Mouse (Mus musculus): Measurements from ENCODE around the gene Nbl1. TPM values are rescaled to one million over a fixed set of nuclear protein-coding genes. Genes with fewer than 3 reads are reported as not detected.

The Nbl1 gene
- polyA plus RNA-seq (2015; fragmentation: Nextera tagmentation; extraction: Ambion mirVana): 53.6 and 58.9 TPM in 2 replicates

DNA sequence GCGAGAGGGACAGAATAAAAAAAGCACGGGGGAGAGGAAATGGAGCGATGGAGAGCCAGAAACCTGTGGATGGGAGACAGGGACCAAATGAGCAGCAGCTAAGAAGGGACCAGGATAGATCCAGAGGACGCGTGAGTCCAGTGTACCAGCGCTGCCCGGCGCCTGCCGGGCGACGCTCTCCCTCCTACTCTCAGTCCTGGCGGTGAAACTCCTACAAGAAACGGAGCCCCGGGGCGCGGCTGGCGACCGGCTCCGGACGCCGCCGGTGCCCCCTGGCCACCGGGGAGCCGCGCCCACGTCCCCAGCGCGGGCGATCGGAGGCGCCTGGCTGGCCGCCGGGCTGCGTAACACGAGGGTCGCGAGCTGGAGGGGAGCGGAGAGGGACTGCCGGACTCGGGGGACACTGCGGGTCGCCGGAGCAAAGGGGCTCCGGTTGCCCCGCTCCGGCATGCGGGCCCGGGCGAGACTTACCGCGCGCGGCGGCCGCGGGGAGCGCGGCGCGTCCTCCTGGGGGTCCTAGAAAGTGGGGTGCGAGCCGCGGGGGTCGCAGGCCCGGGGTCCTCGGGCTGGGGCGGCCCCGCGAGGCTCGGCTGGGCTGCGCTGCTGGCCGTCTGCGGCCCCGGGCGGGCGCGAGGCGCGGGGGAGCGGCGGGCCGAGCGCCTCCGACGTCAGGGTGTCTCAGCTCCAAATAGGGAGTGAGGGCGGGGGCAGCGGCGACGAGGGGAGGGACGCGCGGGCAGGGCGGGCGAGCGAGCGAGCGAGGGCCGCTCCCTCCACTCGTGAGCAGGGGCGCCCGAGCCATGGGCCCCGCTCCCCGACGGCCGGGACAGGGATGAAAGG, at the start of gene Nbl1:
TSS of gene Nbl1 (minus strand) at position 638 of the 840 bp plus-strand sequence.
- Histone ChIP-seq H3K9me3 (ENCODE audit: control insufficient read depth, low read length) (0 out of 2 replicates have a peak, but pooled peaks cover 3% of the 10 kb centered on the region), H3K27me3 (ENCODE audit: control insufficient read depth, insufficient read depth, low read length) (no peaks in the 10 kb centered on the region), H3K9ac (ENCODE audit: low read length) (peak within 1 kb of the TSS; percentile 85), H3K4me3 (ENCODE audit: low read depth, low read length) (peak within 1 kb of the TSS; percentile 81), H3K4me1 (replicated peaks; ENCODE audit: control insufficient read depth, insufficient read depth) (peaks cover 10% of the 10 kb centered on the region), H3K4me2 (replicated peaks; ENCODE audit: low read depth) (peak within 1 kb of the TSS; percentile 97), H3K27ac (replicated peaks) (peak within 1 kb of the TSS; percentile 77), H3K36me3 (ENCODE audit: control insufficient read depth, insufficient read depth, low read length) (no peaks in the 10 kb centered on the region)
- TF ChIP-seq EP300 (optimal IDR thresholded peaks at IDR 0.05) (no peak), CTCF (IDR thresholded peaks at IDR 0.05; ENCODE audit: low read depth) (no peak)
- WGBS: under 1% methylated on average over 89 of the region's 105 CpGs
- DNase-seq (ENCODE audit: low spot score): peak; percentile 77
- ATAC-seq (ENCODE audit: low FRiP score, low TSS enrichment): peak; percentile 48

GRCm38 (mm10) chr4:139141785-139142184, 49.0 kb upstream of the Nbl1 start:
- WGBS: 65% methylated on average over 6 of the region's 6 CpGs

DNA sequence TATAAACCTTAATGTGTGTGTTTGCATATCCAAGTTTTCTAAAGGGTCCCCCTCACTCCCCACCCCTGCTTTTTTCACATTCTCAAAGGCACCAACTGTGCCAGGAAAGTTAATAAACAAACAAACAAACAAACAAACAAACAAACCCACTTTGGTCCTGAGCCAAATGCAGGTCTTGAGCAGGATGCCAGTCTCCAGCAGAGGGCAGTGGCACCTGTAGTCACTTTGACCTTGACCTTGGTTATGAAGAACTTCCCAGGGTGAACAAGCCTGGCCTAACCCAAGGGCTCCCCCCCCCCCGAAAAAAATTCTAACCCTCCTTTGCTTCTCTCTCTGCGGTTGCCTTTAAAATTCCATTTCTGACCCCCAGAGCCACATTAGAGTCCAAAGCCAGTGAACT, 47.5 kb upstream of the Nbl1 start:
- TF ChIP-seq EP300 (optimal IDR thresholded peaks at IDR 0.05) (no peak), CTCF (IDR thresholded peaks at IDR 0.05; ENCODE audit: low read depth) (peak; percentile 55)
- 68% methylated on average over 2 of the region's 2 CpGs for WGBS
- no peak overlapping the region for H3K4me2 ChIP-seq (replicated peaks; ENCODE audit: low read depth)
- no peak overlapping the region for H3K9ac ChIP-seq (ENCODE audit: low read length)
- no peak overlapping the region for H3K27ac ChIP-seq (replicated peaks)
- ATAC-seq (ENCODE audit: low FRiP score, low TSS enrichment) (no peak), DNase-seq (ENCODE audit: low spot score) (no peak)
- H3K9me3 ChIP-seq (ENCODE audit: control insufficient read depth, low read length): no peaks in the 10 kb centered on the region
- no peak overlapping the region for H3K4me3 ChIP-seq (ENCODE audit: low read depth, low read length)
- H3K36me3 ChIP-seq (ENCODE audit: control insufficient read depth, insufficient read depth, low read length): no peaks in the 10 kb centered on the region
- no peaks in the 10 kb centered on the region for H3K4me1 ChIP-seq (replicated peaks; ENCODE audit: control insufficient read depth, insufficient read depth)
- H3K27me3 ChIP-seq (ENCODE audit: control insufficient read depth, insufficient read depth, low read length): no peaks in the 10 kb centered on the region

More at GRCm38 (mm10) chr4:139141785-139142184, 49.0 kb upstream of the Nbl1 start:
- Histone ChIP-seq H3K36me3 (ENCODE audit: control insufficient read depth, insufficient read depth, low read length) (no peaks in the 10 kb centered on the region), H3K4me1 (replicated peaks; ENCODE audit: control insufficient read depth, insufficient read depth) (no peaks in the 10 kb centered on the region), H3K9me3 (ENCODE audit: control insufficient read depth, low read length) (no peaks in the 10 kb centered on the region), H3K27ac (replicated peaks) (no peak overlapping the region), H3K27me3 (ENCODE audit: control insufficient read depth, insufficient read depth, low read length) (no peaks in the 10 kb centered on the region), H3K9ac (ENCODE audit: low read length) (no peak overlapping the region), H3K4me2 (replicated peaks; ENCODE audit: low read depth) (no peak overlapping the region), H3K4me3 (ENCODE audit: low read depth, low read length) (no peak overlapping the region)
- DNase-seq (ENCODE audit: low spot score) (no peak), ATAC-seq (ENCODE audit: low FRiP score, low TSS enrichment) (peak; percentile 61; the same call in 1 of the 2 replicates)
- TF ChIP-seq EP300 (optimal IDR thresholded peaks at IDR 0.05) (no peak), CTCF (IDR thresholded peaks at IDR 0.05; ENCODE audit: low read depth) (peak; percentile 51)

DNA sequence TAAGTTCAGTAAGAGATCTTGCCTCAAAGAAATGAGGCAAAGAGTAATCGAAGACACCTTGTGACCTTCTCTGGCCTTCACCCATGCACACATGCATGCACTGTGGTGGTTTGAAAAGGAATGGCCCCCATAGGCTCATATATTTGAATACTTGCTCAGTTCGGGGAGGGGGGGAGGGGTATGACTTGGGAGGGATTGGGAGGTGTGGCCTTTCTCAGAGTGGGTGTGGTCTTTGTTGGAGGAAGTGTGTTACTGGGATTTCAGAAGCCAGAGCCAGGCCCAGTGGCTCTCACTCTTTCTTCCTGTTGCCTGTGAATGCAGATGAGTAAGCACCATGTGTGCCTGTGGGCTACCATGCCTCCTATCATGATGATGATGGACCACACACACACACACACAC, 43.2 kb upstream of the Nbl1 start:
- no peaks in the 10 kb centered on the region for H3K36me3 ChIP-seq (ENCODE audit: control insufficient read depth, insufficient read depth, low read length)
- H3K4me2 ChIP-seq (replicated peaks; ENCODE audit: low read depth): no peak overlapping the region
- no peak for ATAC-seq (ENCODE audit: low FRiP score, low TSS enrichment)
- no peaks in the 10 kb centered on the region for H3K9me3 ChIP-seq (ENCODE audit: control insufficient read depth, low read length)
- no peak overlapping the region for H3K27ac ChIP-seq (replicated peaks)
- H3K4me1 ChIP-seq (replicated peaks; ENCODE audit: control insufficient read depth, insufficient read depth): no peaks in the 10 kb centered on the region
- no peaks in the 10 kb centered on the region for H3K27me3 ChIP-seq (ENCODE audit: control insufficient read depth, insufficient read depth, low read length)
- no peak for DNase-seq (ENCODE audit: low spot score)
- no peak overlapping the region for H3K4me3 ChIP-seq (ENCODE audit: low read depth, low read length)
- TF ChIP-seq EP300 (optimal IDR thresholded peaks at IDR 0.05) (no peak), CTCF (IDR thresholded peaks at IDR 0.05; ENCODE audit: low read depth) (no peak)
- no peak overlapping the region for H3K9ac ChIP-seq (ENCODE audit: low read length)
- WGBS: 85% methylated on average over 2 of the region's 2 CpGs

DNA sequence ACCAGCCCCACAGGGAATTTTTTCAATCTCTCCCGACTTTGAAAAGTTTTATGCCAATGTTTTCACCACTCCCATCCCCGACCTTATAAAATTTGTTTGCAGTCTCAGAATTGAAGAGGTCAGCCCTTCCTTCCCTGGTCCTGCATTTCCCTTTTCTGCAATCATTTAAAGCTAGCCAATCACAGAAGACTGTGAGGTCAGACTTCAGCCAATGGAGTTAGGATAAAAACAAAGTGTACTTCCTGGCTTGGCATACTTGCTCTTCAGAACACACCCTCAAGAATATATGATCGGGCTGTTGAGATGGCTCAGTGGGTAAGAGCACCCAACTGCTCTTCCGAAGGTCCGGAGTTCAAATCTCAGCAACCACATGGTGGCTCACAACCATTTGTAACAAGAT, 40.3 kb upstream of the Nbl1 start:
- H3K9ac ChIP-seq (ENCODE audit: low read length): no peak overlapping the region
- H3K4me2 ChIP-seq (replicated peaks; ENCODE audit: low read depth): no peak overlapping the region
- DNase-seq (ENCODE audit: low spot score): no peak
- ATAC-seq (ENCODE audit: low FRiP score, low TSS enrichment): no peak
- no peak overlapping the region for H3K27ac ChIP-seq (replicated peaks)
- 81% methylated on average over 5 of the region's 5 CpGs for WGBS
- H3K9me3 ChIP-seq (ENCODE audit: control insufficient read depth, low read length): no peaks in the 10 kb centered on the region
- H3K36me3 ChIP-seq (ENCODE audit: control insufficient read depth, insufficient read depth, low read length): no peaks in the 10 kb centered on the region
- TF ChIP-seq EP300 (optimal IDR thresholded peaks at IDR 0.05): no peak
- no peak for TF ChIP-seq CTCF (IDR thresholded peaks at IDR 0.05; ENCODE audit: low read depth)
- H3K4me1 ChIP-seq (replicated peaks; ENCODE audit: control insufficient read depth, insufficient read depth): no peaks in the 10 kb centered on the region
- H3K4me3 ChIP-seq (ENCODE audit: low read depth, low read length): no peak overlapping the region
- no peaks in the 10 kb centered on the region for H3K27me3 ChIP-seq (ENCODE audit: control insufficient read depth, insufficient read depth, low read length)
